Mouse (Mus musculus): ENCODE measurements around the gene Gm7945. TPM values are rescaled to one million over a fixed set of nuclear protein-coding genes. Genes with fewer than 3 reads are reported as not detected.
"Not testable (repeated sequence)": the region's sequence is repeated elsewhere in the genome, so short reads cannot be mapped to it uniquely, and the experiment has no call there.

The Gm7945 gene
- polyA plus RNA-seq (2016; fragmentation: Nextera tagmentation; extraction: Ambion mirVana), result not detected in 2 replicates

- H3K36me3 ChIP-seq, H3K9me3 ChIP-seq: not testable (repeated sequence)
- no CpG with 5 or more reads among the region's 3 CpGs for WGBS
These were observed at the start of gene Gm7945 for GRCm38 (mm10) chr14:41386279-41386678. Gene Gm7945, minus strand, starts transcription at chr14:41386379.

GRCm38 (mm10) chr14:41425393-41426075 lies 39.4 kb upstream of the Gm7945 start:
- WGBS, result 16% methylated on average over 15 of the region's 16 CpGs
- H3K4me3 ChIP-seq, result peak overlapping the region; percentile 20; the same call in 1 of the 2 replicates
- H3K36me3 ChIP-seq; H3K27ac ChIP-seq; H3K27me3 ChIP-seq (ENCODE audit: insufficient read depth, poor library complexity, severe bottlenecking); H3K4me1 ChIP-seq (replicated peaks); H3K9me3 ChIP-seq: not testable (repeated sequence)
- DNase-seq (ENCODE audit: low spot score), result peak; percentile 31

More at GRCm38 (mm10) chr14:41386279-41386678, at the start of gene Gm7945:
- H3K27me3 ChIP-seq (ENCODE audit: insufficient read depth, poor library complexity, severe bottlenecking); H3K27ac ChIP-seq; H3K4me3 ChIP-seq; H3K4me1 ChIP-seq (replicated peaks); DNase-seq (ENCODE audit: low spot score): not testable (repeated sequence)

GRCm38 (mm10) chr14:41424694-41425093 lies 38.5 kb upstream of the Gm7945 start:
- not testable (repeated sequence) for H3K27me3 ChIP-seq (ENCODE audit: insufficient read depth, poor library complexity, severe bottlenecking); H3K4me1 ChIP-seq (replicated peaks); H3K36me3 ChIP-seq; H3K9me3 ChIP-seq; H3K27ac ChIP-seq
- 6% methylated on average over 14 of the region's 14 CpGs for WGBS
- peak; percentile 2 for DNase-seq (ENCODE audit: low spot score)
- H3K4me3 ChIP-seq, result peak overlapping the region; percentile 20; the same call in 1 of the 2 replicates

- DNase-seq (ENCODE audit: low spot score); H3K4me1 ChIP-seq (replicated peaks); H3K4me3 ChIP-seq; H3K36me3 ChIP-seq; H3K27me3 ChIP-seq (ENCODE audit: insufficient read depth, poor library complexity, severe bottlenecking); H3K9me3 ChIP-seq; H3K27ac ChIP-seq: not testable (repeated sequence)
- 64% methylated on average over 1 of the region's 2 CpGs for WGBS
These were observed 22.0 kb upstream of the Gm7945 start, which contains the start of gene Gm6482 for GRCm38 (mm10) chr14:41408181-41408580. Gene Gm6482, minus strand, starts transcription at chr14:41408281.

GRCm38 (mm10) chr14:41348309-41348708 lies 37.9 kb downstream of the Gm7945 start, which contains the start of gene Gm5798:
Gene Gm5798, plus strand, starts transcription at chr14:41348609.
- H3K36me3 ChIP-seq; H3K4me3 ChIP-seq; H3K9me3 ChIP-seq; H3K27ac ChIP-seq; H3K27me3 ChIP-seq (ENCODE audit: insufficient read depth, poor library complexity, severe bottlenecking); DNase-seq (ENCODE audit: low spot score); H3K4me1 ChIP-seq (replicated peaks): not testable (repeated sequence)
- WGBS, result 59% methylated on average over 2 of the region's 2 CpGs

Other genes starting within 250 kb of the Gm7945 start
- gene Mbl1, start 234.9 kb downstream of the Gm7945 start, polyA plus RNA-seq (2016; fragmentation: Nextera tagmentation; extraction: Ambion mirVana), result not detected in 2 replicates
- gene Sftpd, start 201.2 kb downstream of the Gm7945 start, polyA plus RNA-seq (2016; fragmentation: Nextera tagmentation; extraction: Ambion mirVana), result not detected in 2 replicates
- 0.11 TPM in 1 of 2 replicates, not detected in the other for gene Gm2832, start 107.6 kb downstream of the Gm7945 start, polyA plus RNA-seq (2016; fragmentation: Nextera tagmentation; extraction: Ambion mirVana)
- gene Gm5798, start 37.8 kb downstream of the Gm7945 start, polyA plus RNA-seq (2016; fragmentation: Nextera tagmentation; extraction: Ambion mirVana), result not detected in 2 replicates
- not detected in 2 replicates for gene Gm6482, start 21.9 kb upstream of the Gm7945 start, polyA plus RNA-seq (2016; fragmentation: Nextera tagmentation; extraction: Ambion mirVana)
- not detected in 2 replicates for gene Gm7954, start 67.1 kb upstream of the Gm7945 start, polyA plus RNA-seq (2016; fragmentation: Nextera tagmentation; extraction: Ambion mirVana)
- gene Gm3486, start 103.1 kb upstream of the Gm7945 start, polyA plus RNA-seq (2016; fragmentation: Nextera tagmentation; extraction: Ambion mirVana), result not detected in 2 replicates
- gene Gm7970, start 169.2 kb upstream of the Gm7945 start, polyA plus RNA-seq (2016; fragmentation: Nextera tagmentation; extraction: Ambion mirVana), result not detected in 2 replicates
- not detected in 2 replicates for gene 1700049E17Rik2, start 186.8 kb upstream of the Gm7945 start, polyA plus RNA-seq (2016; fragmentation: Nextera tagmentation; extraction: Ambion mirVana)
- not detected in 2 replicates for gene Gm3072, start 238.2 kb upstream of the Gm7945 start, polyA plus RNA-seq (2016; fragmentation: Nextera tagmentation; extraction: Ambion mirVana)

Data from hindbrain, embryonic 10.5 days (tissue).